Mouse (Mus musculus): ENCODE results near the gene Tia1.

Tia1 gene

GRCm38 (mm10) chr6:86480189-86480831 is 76.3 kb downstream of the Tia1 start:
- DNase-seq (ENCODE audit: low spot score in 2 of 2) = peak in 1 of 2 experiments; percentile 32

GRCm38 (mm10) chr6:86481871-86482270 is 77.9 kb downstream of the Tia1 start:
- DNase-seq (ENCODE audit: low spot score in 2 of 2) = no peak

Measured in spleen, postnatal 10 days (tissue).